Mouse (Mus musculus) MEL (cell line): ENCODE results near the gene Atxn10. TPM values are rescaled to one million over a fixed set of nuclear protein-coding genes. Genes with fewer than 3 reads are reported as not detected.

ENCODE experiments used
- DNase-seq: peaks from one replicate; pipeline ENCODE4 v3.0.0; 2011; ENCODE audit warnings: low read depth, low spot score
- H3K27ac ChIP-seq: 2 replicates; pipeline ENCODE4 v1.5.1; 2012; ENCODE audit warnings: low read depth, mild to moderate bottlenecking, control low read depth, low read length, moderate library complexity; ENCODE audit not compliant: control insufficient read depth
- H3K27me3 ChIP-seq, 2 experiments: fragments of 150-350 bp in 1 of 2; sonication (generic) in 1 of 2; 2 replicates each; pipeline ENCODE4 v1.6.1; 2012; ENCODE audit warnings: low read length in 2 of 2, mild to moderate bottlenecking in 2 of 2, improper control_type of control experiment in 1 of 2, moderate library complexity in 1 of 2; ENCODE audit not compliant: insufficient read depth in 2 of 2, control insufficient read depth in 1 of 2
- H3K36me3 ChIP-seq, 2 experiments: 2 replicates each; pipeline ENCODE4 v1.6.1; 2012 to 2014; ENCODE audit warnings: low read length in 2 of 2, improper control_type of control experiment in 1 of 2, inconsistent platforms in 1 of 2, mild to moderate bottlenecking in 1 of 2; ENCODE audit not compliant: insufficient read depth in 2 of 2, control insufficient read depth in 1 of 2
- H3K4me1 ChIP-seq, 2 experiments: fragments of 150-350 bp in 1 of 2; sonication (generic) in 1 of 2; 2 replicates each; pipeline ENCODE4 v1.6.1; 2012; ENCODE audit warnings: low read length in 2 of 2, improper control_type of control experiment in 1 of 2, mild to moderate bottlenecking in 1 of 2; ENCODE audit not compliant: insufficient read depth in 2 of 2, control insufficient read depth in 1 of 2
- H3K4me3 ChIP-seq, 2 experiments: fragments of 150-350 bp in 1 of 2; sonication (generic) in 1 of 2; 2 replicates each; pipeline ENCODE4 v1.5.1; 2012; ENCODE audit warnings: low read depth in 2 of 2, low read length in 2 of 2, mild to moderate bottlenecking in 2 of 2, moderate library complexity in 2 of 2, control low read depth in 1 of 2, improper control_type of control experiment in 1 of 2; ENCODE audit not compliant: control insufficient read depth in 1 of 2, insufficient read depth in 1 of 2
- H3K79me2 ChIP-seq: 2 replicates; pipeline ENCODE4 v1.6.1; 2012; ENCODE audit warnings: mild to moderate bottlenecking, low read length, moderate library complexity; ENCODE audit not compliant: control insufficient read depth, poor library complexity, insufficient read depth
- H3K9ac ChIP-seq: 2 replicates; pipeline ENCODE4 v1.6.1; 2012; ENCODE audit warnings: low read depth, mild to moderate bottlenecking, control low read depth, low read length, moderate library complexity; ENCODE audit not compliant: control insufficient read depth, poor library complexity, severe bottlenecking
- H3K9me3 ChIP-seq: fragments of 150-350 bp; sonication (generic); replicated peaks from 2 replicates; pipeline ENCODE4 v1.6.1; 2012; ENCODE audit warnings: mild to moderate bottlenecking, low read length, improper control_type of control experiment, moderate library complexity; ENCODE audit not compliant: insufficient read depth
- BHLHE40 ChIP-seq: IDR thresholded peaks from 2 replicates; pipeline ENCODE4 v1.6.1; 2012; ENCODE audit warnings: low read depth, mild to moderate bottlenecking, inconsistent platforms, low read length, improper control_type of control experiment, borderline replicate concordance
- CTCF ChIP-seq, 3 experiments: IDR thresholded peaks in 2 of 3; conservative IDR thresholded peaks in 1 of 3; 2 replicates each; pipeline ENCODE4 v1.5.1; 2011 to 2012; ENCODE audit warnings: low read length in 3 of 3, low read depth in 2 of 3, mild to moderate bottlenecking in 2 of 3, improper control_type of control experiment in 1 of 3, inconsistent platforms in 1 of 3, mixed read lengths in 1 of 3, moderate library complexity in 1 of 3; ENCODE audit not compliant: control insufficient read depth in 1 of 3, insufficient read depth in 1 of 3, poor library complexity in 1 of 3, severe bottlenecking in 1 of 3
- E2F4 ChIP-seq: IDR thresholded peaks from 2 replicates; pipeline ENCODE4 v1.6.1; 2011; ENCODE audit warnings: low read depth, low read length, improper control_type of control experiment, borderline replicate concordance
- ELF1 ChIP-seq: IDR thresholded peaks from 2 replicates; pipeline ENCODE4 v1.6.1; 2014; ENCODE audit warnings: low read depth, mild to moderate bottlenecking, inconsistent platforms, low read length, improper control_type of control experiment, moderate library complexity
- ETS1 ChIP-seq: IDR thresholded peaks from 2 replicates; pipeline ENCODE4 v1.6.1; 2012; ENCODE audit warnings: low read depth, mild to moderate bottlenecking, inconsistent platforms, low read length, improper control_type of control experiment, moderate library complexity
- GATA1 ChIP-seq: IDR thresholded peaks from 2 replicates; pipeline ENCODE4 v1.6.1; 2011; ENCODE audit warnings: low read depth, low read length, improper control_type of control experiment
- JUND ChIP-seq: IDR thresholded peaks from 2 replicates; pipeline ENCODE4 v1.6.1; 2011; ENCODE audit warnings: low read depth, mild to moderate bottlenecking, improper control_type of control experiment, low read length
- KAT2A ChIP-seq: conservative IDR thresholded peaks from 2 replicates; pipeline ENCODE4 v1.6.1; 2012; ENCODE audit warnings: low read depth, low read length, improper control_type of control experiment, inconsistent platforms
- MAFK ChIP-seq: IDR thresholded peaks from 2 replicates; pipeline ENCODE4 v1.6.1; 2011; ENCODE audit warnings: low read depth, mild to moderate bottlenecking, low read length, improper control_type of control experiment, borderline replicate concordance
- MXI1 ChIP-seq: IDR thresholded peaks from 2 replicates; pipeline ENCODE4 v1.6.1; 2011; ENCODE audit warnings: mild to moderate bottlenecking, low read depth, low read length, improper control_type of control experiment
- MYC ChIP-seq: IDR thresholded peaks from 2 replicates; pipeline ENCODE4 v1.6.1; 2011; ENCODE audit warnings: low read depth, mild to moderate bottlenecking, low read length, improper control_type of control experiment, moderate library complexity
- POLR2A ChIP-seq, 2 experiments: IDR thresholded peaks; 2 replicates each; pipeline ENCODE4 v1.6.1; 2011 to 2012; ENCODE audit warnings: low read length in 2 of 2, mild to moderate bottlenecking in 2 of 2, control low read depth in 1 of 2, improper control_type of control experiment in 1 of 2, low read depth in 1 of 2, moderate library complexity in 1 of 2; ENCODE audit not compliant: control insufficient read depth in 1 of 2, insufficient read depth in 1 of 2, poor library complexity in 1 of 2
- POLR2AphosphoS2 ChIP-seq: IDR thresholded peaks from 2 replicates; pipeline ENCODE4 v1.6.1; 2011; ENCODE audit warnings: low read length, improper control_type of control experiment
- SMC3 ChIP-seq: IDR thresholded peaks from 2 replicates; pipeline ENCODE4 v1.6.1; 2011; ENCODE audit warnings: low read depth, low read length, improper control_type of control experiment
- TCF12 ChIP-seq: IDR thresholded peaks from 2 replicates; pipeline ENCODE4 v1.6.1; 2014; ENCODE audit warnings: low read depth, mild to moderate bottlenecking, inconsistent platforms, low read length, improper control_type of control experiment, moderate library complexity
- USF2 ChIP-seq, 2 experiments: IDR thresholded peaks; 2 replicates each; pipeline ENCODE4 v1.6.1; 2011 to 2012; ENCODE audit warnings: improper control_type of control experiment in 2 of 2, low read length in 2 of 2, borderline replicate concordance in 1 of 2, inconsistent platforms in 1 of 2, low read depth in 1 of 2, mild to moderate bottlenecking in 1 of 2; ENCODE audit not compliant: insufficient read depth in 1 of 2
- ZKSCAN1 ChIP-seq: IDR thresholded peaks from 2 replicates; pipeline ENCODE4 v1.6.1; 2012; ENCODE audit warnings: low read depth, mild to moderate bottlenecking, inconsistent platforms, low read length, improper control_type of control experiment, moderate library complexity
- polyA plus RNA-seq, 2 experiments: library from polyadenylated mRNA; stranded (reverse) in 1 of 2; unstranded in 1 of 2; fragments of >175 nt in 1 of 2; fragments of >200 nt in 1 of 2; gene quantifications; 2 replicates each; pipeline versions ENCODE4 v1.2.1 to v1.2.4; 2012; ENCODE audit warnings: low replicate concordance in 2 of 2, low read depth in 1 of 2; ENCODE audit not compliant: insufficient read length in 2 of 2, insufficient read depth in 1 of 2, missing spikeins in 1 of 2
- total RNA-seq: library from RNA; depleted of rRNA; stranded (reverse); fragments of 300-350 nt; gene quantifications from 2 replicates; pipeline ENCODE4 v1.2.3, GENCODE M21; 2012

Gene Atxn10
- total and polyA plus RNA-seq, 3 experiments = 24.5 to 75.6 (median 45.0) TPM

DNA sequence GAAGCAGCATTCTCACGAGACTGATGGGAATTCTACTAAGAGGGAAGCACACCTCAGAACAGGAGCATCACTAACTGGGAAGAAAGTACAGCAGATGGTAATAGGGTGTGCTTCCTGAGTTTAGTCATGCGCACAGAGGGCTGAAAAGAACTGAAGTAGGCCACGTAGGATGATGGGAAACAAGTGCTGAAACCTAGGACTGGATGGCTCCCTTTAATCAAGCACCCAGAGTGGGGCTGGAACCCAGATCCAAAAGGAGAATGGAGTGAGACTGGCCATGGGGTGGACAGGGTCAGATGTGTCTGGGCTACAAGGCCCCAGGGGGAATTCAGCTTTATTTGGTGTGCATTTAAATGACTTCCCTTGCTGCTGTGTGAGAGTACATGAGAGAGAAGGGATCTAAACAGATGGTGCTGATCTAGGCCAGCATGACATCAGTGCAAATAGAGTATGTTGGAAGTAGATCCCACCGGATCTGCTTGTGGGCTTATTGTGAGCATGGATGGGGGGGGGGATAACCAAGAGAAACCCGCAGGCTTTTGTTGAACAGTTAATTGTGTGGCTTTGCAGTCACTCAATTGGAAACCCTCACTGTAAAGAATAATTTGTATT is 130.5 kb downstream of the Atxn10 start:
- Histone ChIP-seq H3K4me1 (no peaks in the 10 kb centered on the region), H3K36me3 (no peaks in the 10 kb centered on the region), H3K27ac (no peak overlapping the region), H3K9me3 (no peaks in the 10 kb centered on the region), H3K9ac (no peak overlapping the region), H3K27me3 (no peaks in the 10 kb centered on the region), H3K79me2 (no peaks in the 10 kb centered on the region), H3K4me3 (no peak overlapping the region)
- TF ChIP-seq MXI1 (no peak), ELF1 (no peak), BHLHE40 (no peak), MYC (no peak), SMC3 (no peak), E2F4 (no peak), POLR2AphosphoS2 (no peak), POLR2A (IDR thresholded peaks at IDR 0.05; ENCODE audit: control insufficient read depth in 1 of 2, insufficient read depth in 1 of 2, low read depth in 1 of 2, low read length in 2 of 2, poor library complexity in 1 of 2) (no peak), ETS1 (no peak), USF2 (IDR thresholded peaks at IDR 0.05; ENCODE audit: borderline replicate concordance in 1 of 2, insufficient read depth in 1 of 2, low read depth in 1 of 2, low read length in 2 of 2) (no peak), JUND (no peak)
- no peak for DNase-seq

- Histone ChIP-seq H3K9ac (no peak overlapping the region), H3K36me3 (no peaks in the 10 kb centered on the region), H3K9me3 (no peaks in the 10 kb centered on the region), H3K4me3 (no peak overlapping the region), H3K4me1 (no peaks in the 10 kb centered on the region), H3K27ac (no peak overlapping the region), H3K27me3 (no peaks in the 10 kb centered on the region), H3K79me2 (no peaks in the 10 kb centered on the region)
- DNase-seq = no peak
- TF ChIP-seq GATA1 (no peak), MAFK (no peak), MYC (no peak), POLR2A (IDR thresholded peaks at IDR 0.05; ENCODE audit: control insufficient read depth in 1 of 2, insufficient read depth in 1 of 2, low read depth in 1 of 2, low read length in 2 of 2, poor library complexity in 1 of 2) (no peak), ZKSCAN1 (no peak), KAT2A (no peak), TCF12 (no peak), CTCF (IDR thresholded peaks at IDR 0.05 in 2 of 3, conservative IDR thresholded peaks at IDR 0.05 in 1 of 3; ENCODE audit: control insufficient read depth in 1 of 3, insufficient read depth in 1 of 3, low read depth in 2 of 3, low read length in 3 of 3, poor library complexity in 1 of 3, severe bottlenecking in 1 of 3) (no peak)
Measured at GRCm38 (mm10) chr15:85469401-85469800, 133.4 kb downstream of the Atxn10 start.
